Mouse (Mus musculus) heart, postnatal 36 days (tissue): ENCODE results near the gene Cpb1. TPM values are rescaled to one million over a fixed set of nuclear protein-coding genes. Genes with fewer than 3 reads are reported as not detected.

Experiments used
- microRNA-seq, 2 experiments: library from miRNA; unstranded; fragments of <30 nt; microRNA quantifications; one replicate each; pipeline ENCODE4 v1.2.0; 2021; ENCODE audit warnings: borderline number of aligned reads in 2 of 2
- total RNA-seq, 2 experiments: library from RNA; stranded (reverse); gene quantifications; 2 replicates each; pipeline ENCODE4 v1.2.3; 2021

Cpb1 gene
- total RNA-seq, 2 experiments from 2014 or later = not detected

Small RNA genes within 50 kb of the gene (microRNA-seq; reads per million reads assigned to microRNA genes)
- 0 to 2.7 reads per million in 2 experiments for gene Mir7007

Other genes with a start within 250 kb of the Cpb1 start
- 1 to 10 TPM; 7.6 to 8.7 TPM for gene Hps3, start 240.4 kb downstream of the Cpb1 start, total RNA-seq
- gene Hltf, start 217.9 kb downstream of the Cpb1 start, total RNA-seq = 10 to 100 TPM; 13.5 to 14.7 TPM
- 100 to 1,000 TPM; 151 to 158 TPM for gene Gyg, start 120.4 kb downstream of the Cpb1 start, total RNA-seq
- 1 to 10 TPM; 1.2 to 1.7 TPM for gene Cpa3, start 33.6 kb downstream of the Cpb1 start, total RNA-seq
- not detected for gene Agtr1b, start 91.4 kb upstream of the Cpb1 start, total RNA-seq